Mouse (Mus musculus): Measurements from ENCODE around the gene Tmed10. TPM values are rescaled to one million over a fixed set of nuclear protein-coding genes. Genes with fewer than 3 reads are reported as not detected.

The Tmed10 gene
- total RNA-seq (2014; fragmentation: Nextera tagmentation) (278 and 296 TPM in 2 replicates), total RNA-seq (2017) (176 and 201 TPM in 2 replicates)

DNA sequence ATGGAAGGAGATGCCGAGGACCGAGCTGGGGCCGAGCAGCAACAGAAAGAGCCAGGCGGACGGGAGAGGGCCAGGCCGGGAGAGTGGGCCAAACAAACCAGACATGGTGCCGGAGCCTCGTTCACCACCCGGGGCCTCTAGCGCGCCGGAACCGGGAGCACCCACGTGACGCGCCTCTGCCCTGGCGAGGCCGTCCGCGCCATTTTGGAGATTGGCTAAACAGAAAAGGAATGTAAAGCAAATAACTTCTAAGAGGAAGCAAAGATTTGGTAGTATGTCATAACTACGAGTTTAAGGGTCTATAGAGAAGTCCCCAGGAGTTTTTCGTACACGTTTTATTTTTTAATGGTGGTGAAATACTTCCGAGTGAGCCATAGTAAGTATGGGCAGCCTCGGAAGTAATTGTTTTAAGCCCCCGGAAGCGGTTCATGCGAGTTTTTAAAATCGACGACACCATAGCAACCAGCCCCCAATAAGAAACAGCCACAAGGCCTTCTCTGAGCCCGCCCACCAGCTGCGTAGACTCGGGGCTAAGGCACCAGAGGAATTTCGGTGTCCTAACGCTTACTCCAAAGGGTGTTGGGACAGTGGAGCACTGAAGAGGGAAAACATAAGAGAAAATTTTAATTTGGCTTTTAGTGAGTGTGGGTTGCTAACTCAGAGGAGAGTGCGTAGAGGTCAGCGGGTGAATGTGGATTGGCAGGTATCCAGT lies at the start of gene Tmed10:
Gene Tmed10 (minus strand): TSS at position 287 of the 712 bp plus-strand sequence.
- peak; percentile 76 for ATAC-seq (replicated peaks; ENCODE audit: poor library complexity, severe bottlenecking)

DNA sequence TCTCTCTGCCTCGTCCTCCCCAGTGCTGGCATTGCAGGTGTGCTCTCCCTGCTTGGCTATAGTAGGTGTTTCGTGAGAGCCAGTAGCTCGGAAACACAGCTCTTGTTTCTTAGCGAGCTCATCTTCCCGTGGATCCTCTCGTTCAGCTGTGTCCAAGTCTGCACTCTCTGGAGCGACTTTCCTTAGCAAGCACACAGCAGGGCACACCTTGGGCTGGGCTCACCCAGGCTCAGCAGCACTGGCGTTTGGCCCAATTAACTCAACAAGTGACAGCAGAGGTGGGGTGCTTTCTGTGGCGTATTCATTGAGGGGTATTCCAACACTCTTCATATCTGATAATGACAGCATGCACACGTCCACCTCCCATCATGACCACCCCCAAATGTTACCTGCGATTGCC lies 48.6 kb upstream of the Tmed10 start:
- ATAC-seq (replicated peaks; ENCODE audit: poor library complexity, severe bottlenecking), result no peak

DNA sequence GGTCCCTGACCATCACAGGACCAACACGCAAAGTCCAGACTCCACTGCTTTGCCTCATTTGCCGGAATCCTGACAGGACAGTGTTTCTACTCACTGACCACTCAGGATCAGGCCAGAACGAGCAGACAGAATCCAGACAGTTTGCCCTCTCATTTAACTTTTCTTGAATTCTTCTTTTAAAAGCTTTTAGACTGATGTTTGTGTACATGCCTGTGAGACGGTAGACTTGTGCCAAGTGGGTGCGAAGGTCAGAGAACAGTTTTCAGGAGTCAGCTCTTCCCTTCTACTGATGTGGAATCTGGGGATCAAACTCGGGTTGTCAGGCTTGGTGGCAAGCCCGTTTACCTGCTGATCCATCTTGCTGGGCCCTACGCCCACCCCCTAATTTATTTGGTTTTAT lies 47.9 kb upstream of the Tmed10 start:
- ATAC-seq (replicated peaks; ENCODE audit: poor library complexity, severe bottlenecking), result no peak

DNA sequence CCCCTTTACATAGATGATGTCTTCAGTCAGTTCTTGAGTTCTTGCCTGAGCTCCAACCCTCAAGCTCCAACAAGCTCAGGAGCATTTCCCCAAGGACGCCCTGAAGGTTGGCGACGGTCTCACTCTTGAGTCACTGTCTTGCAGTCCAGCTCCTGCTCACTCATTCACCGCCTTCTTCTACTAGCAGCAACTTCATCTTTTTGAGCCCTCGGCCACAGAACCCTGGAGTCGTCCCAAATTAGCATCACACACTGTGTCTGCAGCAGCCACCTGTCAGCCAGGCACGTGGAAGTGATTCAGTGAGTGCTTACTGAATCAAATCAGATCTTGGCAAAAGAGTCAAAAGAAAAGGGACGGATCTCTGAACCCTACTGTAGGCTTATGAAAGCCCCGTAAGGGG lies 46.3 kb upstream of the Tmed10 start:
- peak; percentile 18; the same call in 1 of the 2 replicates for ATAC-seq (replicated peaks; ENCODE audit: poor library complexity, severe bottlenecking)

DNA sequence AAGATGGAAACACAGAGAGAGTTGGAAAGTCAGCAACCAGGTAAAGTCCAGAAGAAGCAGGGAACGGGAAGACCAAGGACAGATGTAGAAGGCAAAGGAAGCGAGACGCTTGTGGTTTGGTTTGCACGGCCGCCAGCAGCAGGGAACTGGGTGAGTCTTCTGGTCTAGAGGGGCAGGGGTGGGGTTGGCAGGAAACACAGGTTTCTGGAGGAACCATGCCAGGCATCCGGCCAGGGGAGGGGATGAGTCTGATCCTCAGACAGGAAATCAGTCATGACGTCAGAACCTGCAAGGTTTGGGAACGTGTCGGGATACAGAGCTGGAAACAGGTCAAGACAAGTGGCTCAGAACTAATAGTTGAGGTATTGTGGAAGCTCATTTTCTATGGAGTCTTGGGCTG lies 43.2 kb upstream of the Tmed10 start:
- peak; percentile 93 for ATAC-seq (replicated peaks; ENCODE audit: poor library complexity, severe bottlenecking)

DNA sequence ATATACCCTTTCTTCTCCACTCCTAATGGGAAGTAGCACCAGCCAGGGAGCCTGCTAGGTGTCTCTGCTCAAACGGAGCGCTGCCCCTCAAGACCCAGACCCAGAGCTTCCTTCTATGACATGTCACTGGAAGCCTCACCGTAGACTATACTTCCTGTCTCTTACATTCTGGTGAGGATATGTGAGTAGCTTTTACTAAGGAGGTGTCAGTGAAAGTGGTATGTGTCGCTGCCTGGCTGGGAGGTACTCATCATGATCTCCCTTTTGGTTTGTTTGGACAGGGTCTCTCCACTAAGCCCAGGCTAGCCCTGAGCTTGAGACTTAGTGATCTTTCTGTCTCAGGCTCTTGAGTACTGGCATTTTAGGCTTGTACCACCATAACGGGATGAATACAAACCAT lies 41.7 kb upstream of the Tmed10 start:
- peak; percentile 31 for ATAC-seq (replicated peaks; ENCODE audit: poor library complexity, severe bottlenecking)

GRCm38 (mm10) chr12:85415876-85416275 lies 41.2 kb upstream of the Tmed10 start:
- ATAC-seq (replicated peaks; ENCODE audit: poor library complexity, severe bottlenecking), result no peak

DNA sequence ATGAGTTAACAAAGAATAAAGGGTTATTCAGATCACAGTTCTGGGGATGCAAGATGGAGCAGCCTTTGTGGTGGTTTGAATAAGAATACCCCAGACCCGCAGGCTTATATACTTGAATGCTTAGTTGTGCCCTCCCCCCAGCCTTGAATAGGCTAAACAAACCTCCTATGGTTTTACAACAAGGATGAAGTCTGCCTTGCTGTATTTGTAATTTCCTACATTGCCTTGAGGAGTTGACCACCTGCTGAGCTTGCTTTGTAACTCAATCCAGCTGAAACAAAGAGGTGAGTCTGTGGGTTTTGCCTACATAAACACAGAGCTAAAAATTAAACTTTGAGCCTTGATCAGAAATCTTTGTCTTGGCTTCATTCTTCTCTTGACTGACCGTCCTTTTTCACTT lies 36.5 kb upstream of the Tmed10 start:
- ATAC-seq (replicated peaks; ENCODE audit: poor library complexity, severe bottlenecking), result no peak

GRCm38 (mm10) chr12:85397960-85398272 lies 23.3 kb upstream of the Tmed10 start:
- ATAC-seq (replicated peaks; ENCODE audit: poor library complexity, severe bottlenecking), result no peak

DNA sequence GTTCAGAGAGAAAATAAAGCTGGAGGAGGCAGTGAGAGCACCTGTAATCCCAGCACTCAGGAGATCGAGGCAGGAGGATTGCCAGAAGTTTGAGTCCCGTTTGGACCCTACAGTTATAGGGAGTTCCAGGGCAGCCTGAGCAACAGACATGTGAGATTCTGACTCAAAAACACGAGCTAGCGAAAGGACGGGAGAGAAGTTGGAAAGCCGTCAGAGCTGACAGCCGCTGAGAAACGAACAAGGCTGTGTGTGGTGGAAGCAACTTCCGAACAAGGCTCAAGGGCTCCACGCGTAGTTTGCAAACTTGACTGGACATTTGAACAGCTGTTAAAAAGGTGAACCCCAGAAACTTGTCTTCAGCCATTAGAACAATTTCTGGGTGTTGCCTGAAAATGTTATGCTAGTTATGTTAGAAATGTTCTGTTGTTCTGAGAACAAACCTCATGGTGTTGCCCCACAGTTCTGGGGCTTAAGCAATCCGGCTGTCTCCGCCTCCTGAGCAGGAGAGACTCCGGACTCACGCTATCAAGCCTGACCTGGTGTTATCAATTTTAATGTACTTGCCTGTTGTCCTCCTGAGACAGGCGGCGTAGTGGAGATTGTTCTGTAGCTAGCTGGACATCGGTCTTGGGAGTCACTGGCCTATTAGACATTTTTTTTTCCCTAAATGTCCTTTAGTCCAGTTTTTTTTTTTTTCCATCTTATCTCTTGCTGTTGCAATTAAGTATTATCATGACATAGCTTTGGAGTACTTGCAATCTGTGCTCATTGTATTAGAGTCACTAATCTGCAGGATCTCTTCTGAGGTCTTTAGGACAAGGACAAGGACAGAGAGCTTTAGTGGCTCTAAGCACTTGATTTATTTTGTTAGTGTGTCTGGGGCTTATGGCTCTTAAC lies 22.7 kb upstream of the Tmed10 start:
- ATAC-seq (replicated peaks; ENCODE audit: poor library complexity, severe bottlenecking), result peak; percentile 76

GRCm38 (mm10) chr12:85393981-85394380 lies 19.3 kb upstream of the Tmed10 start:
- peak; percentile 83 for ATAC-seq (replicated peaks; ENCODE audit: poor library complexity, severe bottlenecking)

- no peak for ATAC-seq (replicated peaks; ENCODE audit: poor library complexity, severe bottlenecking)
Measured at GRCm38 (mm10) chr12:85393526-85393925, 18.9 kb upstream of the Tmed10 start.

GRCm38 (mm10) chr12:85391148-85391547 lies 16.5 kb upstream of the Tmed10 start:
- no peak for ATAC-seq (replicated peaks; ENCODE audit: poor library complexity, severe bottlenecking)

- peak; percentile 31 for ATAC-seq (replicated peaks; ENCODE audit: poor library complexity, severe bottlenecking)
Measured at GRCm38 (mm10) chr12:85389204-85390185, 14.8 kb upstream of the Tmed10 start.

DNA sequence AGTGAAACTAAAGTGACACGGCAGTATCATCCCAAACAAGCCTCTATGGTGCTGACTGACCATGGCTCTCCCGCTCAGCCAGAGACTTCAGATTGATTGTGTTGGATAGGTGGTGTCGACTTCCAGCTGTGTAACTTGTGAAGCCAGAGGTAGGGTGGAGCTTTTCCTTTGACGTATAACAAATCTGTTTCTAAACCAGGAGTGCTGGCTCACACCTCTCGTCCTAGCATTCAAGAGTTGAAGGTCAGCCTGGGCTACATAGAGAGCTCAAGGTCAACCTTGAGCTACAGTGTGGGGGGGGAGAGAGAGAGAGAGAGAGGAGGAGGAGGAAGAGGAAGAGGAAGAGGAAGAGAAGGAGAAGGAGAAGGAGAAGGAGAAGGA lies 11.3 kb upstream of the Tmed10 start:
- no peak for ATAC-seq (replicated peaks; ENCODE audit: poor library complexity, severe bottlenecking)

DNA sequence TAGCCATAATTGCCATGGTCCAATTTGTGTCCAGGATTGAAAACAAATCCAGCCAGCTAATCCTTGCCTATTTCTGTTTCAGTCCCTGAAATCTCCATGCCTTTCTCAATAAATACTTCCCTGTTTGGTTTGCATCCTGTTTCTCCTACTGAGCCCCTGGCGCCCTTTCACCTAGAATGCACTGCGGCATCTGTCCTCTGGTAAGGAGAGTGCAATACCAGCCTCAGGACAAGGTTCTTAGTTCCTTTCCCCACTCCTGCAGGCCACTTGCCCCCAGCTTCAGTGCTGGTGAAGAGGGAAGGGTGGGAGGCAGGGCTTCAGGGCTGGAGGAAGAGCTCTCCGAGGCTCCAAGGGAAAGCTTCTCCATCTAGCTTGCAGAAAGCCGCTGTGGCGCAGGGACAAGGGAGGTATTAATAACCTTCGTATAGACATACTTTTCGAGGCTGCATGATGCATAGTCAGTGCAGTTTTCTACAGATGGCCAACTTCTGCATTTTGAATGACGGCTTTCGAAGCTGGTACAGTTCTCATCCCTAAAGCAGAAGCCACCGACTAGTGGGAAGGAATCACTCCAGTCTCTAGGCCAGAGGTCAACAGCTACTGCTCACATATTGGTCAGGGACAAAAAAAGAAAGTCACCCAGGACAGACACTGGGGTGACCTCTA lies 10.8 kb upstream of the Tmed10 start:
- peak; percentile 61 for ATAC-seq (replicated peaks; ENCODE audit: poor library complexity, severe bottlenecking)

- ATAC-seq (replicated peaks; ENCODE audit: poor library complexity, severe bottlenecking), result no peak
Measured at GRCm38 (mm10) chr12:85382761-85383680, 8.4 kb upstream of the Tmed10 start.

DNA sequence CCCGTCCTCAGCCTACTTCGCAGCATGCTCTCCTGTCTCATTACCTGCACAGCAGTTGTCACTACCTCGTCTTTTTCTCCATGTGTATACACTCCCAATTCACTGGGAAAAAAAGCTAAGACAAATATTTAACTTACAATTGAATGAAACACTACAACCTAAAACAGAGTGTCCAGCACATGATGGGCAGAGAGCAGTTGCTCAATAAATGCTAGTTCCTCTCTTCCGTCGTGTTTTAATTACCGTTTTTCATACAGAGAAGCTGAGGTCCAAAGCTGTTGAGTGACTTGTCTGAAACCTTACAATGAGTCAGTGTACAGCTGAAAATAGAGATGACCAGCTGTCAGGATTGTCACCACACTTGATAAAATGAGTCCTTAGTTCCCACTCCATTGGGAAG lies 6.9 kb upstream of the Tmed10 start:
- ATAC-seq (replicated peaks; ENCODE audit: poor library complexity, severe bottlenecking), result peak; percentile 50

DNA sequence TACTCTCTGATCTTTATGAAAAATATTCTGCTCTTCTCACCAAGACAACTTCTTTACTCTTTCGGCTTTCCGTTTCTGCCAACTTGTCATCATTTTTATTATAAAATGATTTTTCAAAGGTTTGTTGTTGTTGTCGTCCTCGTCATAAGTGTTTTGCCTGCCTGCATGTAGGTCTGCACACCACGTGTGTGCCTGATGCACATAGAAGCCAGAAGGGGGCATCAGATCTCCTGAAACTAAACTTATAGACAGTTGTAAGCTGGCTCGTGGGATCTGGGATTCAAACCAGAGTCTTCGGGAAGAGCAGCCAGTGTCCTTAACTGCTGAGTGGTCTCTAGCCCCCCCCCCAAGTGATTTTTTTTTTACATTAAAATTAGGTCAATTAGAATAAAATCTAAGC lies 6.3 kb upstream of the Tmed10 start:
- no peak for ATAC-seq (replicated peaks; ENCODE audit: poor library complexity, severe bottlenecking)
